Mouse (Mus musculus) spleen, postnatal 0 days (tissue): ENCODE results near the gene Crebzf. TPM values are rescaled to one million over a fixed set of nuclear protein-coding genes. Genes with fewer than 3 reads are reported as not detected.

Experiments used
- polyA plus RNA-seq: library from polyadenylated mRNA; unstranded; fragments of >200 nt; fragmentation: Nextera tagmentation; extraction: Ambion mirVana; gene quantifications from 2 replicates; pipeline ENCODE4 v1.2.1, GENCODE M21; 2015

Gene Crebzf
- polyA plus RNA-seq, result 23.0 and 25.7 TPM in 2 replicates

DNA sequence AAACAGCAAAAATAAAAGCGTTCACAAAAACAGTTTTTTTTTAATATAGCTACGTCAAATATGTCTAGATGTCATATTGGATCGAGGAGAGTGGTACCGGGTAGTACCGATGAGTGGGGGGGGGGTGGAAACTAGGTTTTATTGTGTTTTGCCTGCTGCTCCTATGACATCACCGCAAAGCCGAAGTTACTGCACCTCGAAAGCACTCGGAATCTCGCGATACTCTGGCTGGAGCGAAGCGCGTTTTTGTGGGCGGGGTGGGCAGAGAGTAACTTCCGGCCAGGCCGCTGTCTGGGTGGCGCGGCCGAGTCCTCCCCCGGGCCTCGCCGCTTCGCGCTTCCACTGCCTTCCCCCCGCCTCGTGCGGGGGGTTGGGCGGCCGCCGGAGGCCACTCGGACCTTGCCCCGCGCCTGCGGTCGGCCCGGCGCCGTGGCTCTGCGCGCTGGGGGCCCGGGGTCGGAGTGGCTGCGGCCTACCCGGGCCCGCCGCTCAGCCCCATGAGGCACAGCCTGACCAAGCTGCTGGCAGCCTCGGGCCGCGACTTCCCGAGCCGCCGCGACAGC, at the start of gene Crebzf:
Gene Crebzf (plus strand): TSS at position 212 of the 563 bp plus-strand sequence.

GRCm38 (mm10) chr7:90426020-90427001, 16.2 kb upstream of the Crebzf start, which contains the start of gene Ccdc89:
Gene Ccdc89, plus strand, starts transcription at chr7:90426577.

DNA sequence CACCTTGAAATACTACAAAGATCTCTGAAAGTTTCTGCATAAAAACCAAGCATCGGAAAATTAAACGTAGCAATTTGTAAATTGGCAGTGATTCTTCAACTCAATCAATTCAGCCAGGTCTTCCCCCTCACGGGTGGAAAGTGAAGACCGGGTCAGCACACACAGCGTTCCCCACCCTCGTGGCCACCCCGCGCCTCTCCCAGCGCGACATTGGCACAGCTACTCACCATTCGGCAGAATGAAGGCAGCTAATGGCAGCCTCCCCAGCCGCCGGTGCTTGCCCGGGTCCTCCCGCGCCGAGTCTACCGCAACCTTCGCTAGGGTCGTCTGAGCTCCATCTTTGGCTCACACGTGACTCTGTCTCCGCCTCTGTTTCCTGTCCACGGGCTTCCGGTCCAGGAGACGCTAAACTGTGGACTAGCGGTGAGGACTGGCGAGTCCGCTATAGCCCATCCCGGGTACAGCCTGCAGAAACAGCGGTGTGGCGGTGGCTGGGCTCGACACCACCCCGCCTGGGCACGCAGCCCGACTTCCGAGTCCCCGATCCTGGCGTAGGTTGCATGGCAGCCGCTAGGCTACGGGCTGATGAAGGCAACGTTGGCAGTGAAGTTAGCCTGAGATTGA, 14.4 kb downstream of the Crebzf start, which contains the start of gene Tmem126a:
Gene Tmem126a (minus strand): TSS at position 385 of the 624 bp plus-strand sequence.

GRCm38 (mm10) chr7:90475793-90476312, 33.3 kb downstream of the Crebzf start, which contains the start of gene Tmem126b:
Gene Tmem126b, minus strand, starts transcription at chr7:90476001.

GRCm38 (mm10) chr7:90476313-90477245, 34.0 kb downstream of the Crebzf start, which contains the start of gene Dlg2:
Gene Dlg2, plus strand, starts transcription at chr7:90476672.

Other genes with a start within 250 kb of the Crebzf start
- not detected in 2 replicates for gene Ccdc83, start 177.0 kb upstream of the Crebzf start, polyA plus RNA-seq
- gene Sytl2, start 140.5 kb upstream of the Crebzf start, polyA plus RNA-seq, result 0.90 and 1.7 TPM in 2 replicates
- gene Ccdc89, start 16.2 kb upstream of the Crebzf start, polyA plus RNA-seq, result 0.10 TPM in 2 replicates
- gene Tmem126a, start 14.5 kb downstream of the Crebzf start, polyA plus RNA-seq, result 42.4 and 48.3 TPM in 2 replicates
- 12.3 and 13.7 TPM in 2 replicates for gene Tmem126b, start 33.3 kb downstream of the Crebzf start, polyA plus RNA-seq
- 0.87 and 0.93 TPM in 2 replicates for gene Dlg2, start 33.9 kb downstream of the Crebzf start, polyA plus RNA-seq